Mouse (Mus musculus) subcutaneous adipose tissue, adult 2 months (tissue): ENCODE measurements around the gene Hist1h3c. TPM values are rescaled to one million over a fixed set of nuclear protein-coding genes. Genes with fewer than 3 reads are reported as not detected.

Experiments
- polyA plus RNA-seq: library from polyadenylated mRNA; depleted of rRNA; stranded (reverse); fragments of >200 nt; gene quantifications from 2 replicates; pipeline ENCODE4 v1.2.3, GENCODE M21; 2012; ENCODE audit warnings: low replicate concordance; rRNA removed

Gene Hist1h3c
- 0.89 and 13.7 TPM in 2 replicates for polyA plus RNA-seq

GRCm38 (mm10) chr13:23745381-23746161 lies at the start of gene Hist1h3c:
TSS of gene Hist1h3c (minus strand) at chr13:23745602.

DNA sequence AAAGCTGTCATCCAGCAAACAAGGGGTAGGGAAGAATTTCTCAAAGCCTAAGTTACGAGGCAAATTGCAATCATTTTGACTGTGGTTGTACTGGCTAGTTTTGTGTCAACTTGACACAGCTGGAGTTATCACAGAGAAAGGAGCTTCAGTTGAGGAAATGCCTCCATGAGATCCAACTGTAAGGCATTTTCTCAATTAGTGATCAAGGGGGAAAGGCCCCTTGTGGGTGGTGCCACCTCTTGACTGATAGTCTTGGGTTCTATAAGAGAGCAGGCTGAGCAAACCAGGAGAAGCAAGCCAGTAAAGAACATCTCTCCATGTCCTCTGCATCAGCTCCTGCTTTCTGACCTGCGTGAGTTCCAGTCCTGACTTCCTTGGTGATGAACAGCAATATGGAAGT lies 24.2 kb upstream of the Hist1h3c start, which contains the start of gene Trim38:
Gene Trim38 (plus strand): TSS at position 301 of the 400 bp plus-strand sequence.

DNA sequence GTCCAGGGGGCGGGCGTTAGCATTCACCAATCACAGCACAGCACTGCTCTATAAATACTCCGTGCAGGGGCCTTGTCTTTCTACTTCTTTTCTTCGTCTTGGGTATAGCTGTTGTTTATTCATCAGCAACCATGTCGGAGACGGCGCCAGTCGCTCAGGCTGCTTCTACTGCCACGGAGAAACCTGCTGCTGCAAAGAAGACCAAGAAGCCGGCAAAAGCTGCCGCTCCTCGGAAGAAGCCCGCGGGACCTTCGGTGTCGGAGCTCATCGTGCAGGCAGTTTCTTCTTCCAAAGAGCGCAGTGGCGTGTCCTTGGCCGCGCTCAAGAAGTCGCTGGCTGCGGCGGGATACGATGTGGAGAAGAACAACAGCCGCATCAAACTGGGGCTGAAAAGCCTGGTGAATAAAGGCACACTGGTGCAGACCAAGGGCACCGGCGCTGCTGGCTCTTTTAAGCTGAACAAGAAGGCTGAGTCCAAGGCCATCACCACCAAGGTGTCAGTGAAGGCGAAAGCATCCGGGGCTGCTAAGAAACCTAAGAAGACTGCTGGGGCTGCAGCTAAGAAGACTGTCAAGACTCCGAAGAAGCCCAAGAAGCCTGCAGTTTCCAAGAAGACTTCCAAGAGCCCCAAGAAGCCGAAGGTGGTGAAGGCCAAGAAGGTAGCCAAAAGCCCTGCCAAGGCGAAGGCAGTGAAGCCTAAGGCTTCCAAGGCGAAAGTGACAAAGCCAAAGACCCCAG lies 18.4 kb upstream of the Hist1h3c start, which contains the start of gene Hist1h1a:
Gene Hist1h1a (plus strand): TSS at position 81 of the 738 bp plus-strand sequence.

DNA sequence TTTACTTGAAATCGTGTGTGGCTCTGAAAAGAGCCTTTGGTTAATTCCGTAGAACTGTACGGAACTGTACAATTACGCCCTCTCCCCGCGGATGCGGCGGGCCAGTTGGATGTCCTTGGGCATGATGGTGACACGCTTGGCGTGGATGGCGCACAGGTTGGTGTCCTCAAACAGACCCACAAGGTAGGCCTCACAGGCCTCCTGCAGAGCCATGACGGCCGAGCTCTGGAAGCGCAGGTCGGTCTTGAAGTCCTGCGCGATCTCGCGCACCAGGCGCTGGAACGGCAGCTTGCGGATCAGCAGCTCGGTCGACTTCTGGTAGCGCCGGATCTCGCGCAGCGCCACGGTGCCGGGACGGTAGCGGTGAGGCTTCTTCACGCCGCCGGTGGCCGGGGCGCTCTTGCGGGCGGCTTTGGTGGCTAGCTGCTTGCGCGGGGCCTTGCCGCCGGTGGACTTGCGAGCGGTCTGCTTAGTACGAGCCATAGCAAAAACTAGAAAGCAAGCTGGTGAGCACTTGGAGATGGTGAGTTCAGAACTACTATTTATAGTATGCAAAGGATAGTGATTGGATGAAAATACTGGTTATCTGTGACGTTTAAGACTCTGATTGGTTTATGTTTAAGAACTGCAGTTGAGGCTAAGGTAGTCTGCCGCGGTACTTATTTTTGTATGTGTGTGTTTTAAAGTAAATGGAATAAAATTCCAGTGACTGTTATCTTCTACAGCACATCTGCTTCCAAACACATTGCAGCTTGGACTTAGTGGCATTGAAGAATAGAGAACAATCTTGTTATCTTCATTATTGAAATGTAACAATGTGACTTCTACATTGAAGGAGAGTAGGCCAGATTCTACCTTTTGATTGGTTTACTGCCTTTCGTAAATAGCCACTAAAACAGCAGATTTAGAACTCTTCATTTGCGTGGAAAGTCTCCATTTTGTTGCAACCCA lies 16.7 kb upstream of the Hist1h3c start, which contains the start of gene Hist1h3a:
Gene Hist1h3a (minus strand): TSS at position 516 of the 951 bp plus-strand sequence.

DNA sequence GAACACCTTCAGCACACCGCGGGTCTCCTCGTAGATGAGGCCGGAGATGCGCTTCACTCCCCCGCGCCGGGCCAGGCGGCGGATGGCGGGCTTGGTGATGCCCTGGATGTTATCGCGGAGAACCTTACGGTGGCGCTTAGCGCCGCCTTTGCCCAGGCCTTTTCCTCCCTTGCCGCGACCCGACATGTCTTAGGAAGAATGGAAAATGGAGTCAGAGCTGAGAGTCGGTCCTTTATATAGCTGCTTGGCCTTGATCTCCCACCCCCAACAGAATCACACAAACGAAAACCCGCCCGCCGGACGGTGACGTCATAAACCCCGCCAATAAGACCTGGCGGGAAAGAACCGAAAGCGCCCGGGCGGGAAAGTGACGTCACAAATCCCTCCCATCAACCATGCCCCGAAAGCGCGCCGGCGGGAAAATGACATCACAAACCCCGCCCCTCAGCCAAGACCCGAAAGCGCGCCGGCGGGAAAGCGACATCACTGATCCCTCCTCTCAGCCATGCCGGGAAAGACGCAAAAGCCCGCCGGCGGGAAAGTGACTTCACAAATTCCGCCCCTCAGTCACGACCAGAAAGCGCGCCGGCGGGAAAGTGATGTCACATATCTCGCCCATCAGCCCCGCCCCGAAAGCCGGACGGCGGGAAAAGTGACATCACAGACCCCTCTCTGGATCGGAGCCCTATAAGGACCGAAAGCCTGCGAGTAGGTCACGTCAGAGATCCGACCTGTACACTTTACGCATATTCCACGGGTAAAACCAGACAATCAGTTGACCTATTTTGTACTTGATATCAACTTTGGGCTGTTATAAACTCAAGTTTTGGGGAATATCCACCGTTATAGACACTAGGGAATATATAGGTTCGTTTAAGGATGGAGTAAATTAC lies 15.8 kb upstream of the Hist1h3c start, which contains the start of gene Hist1h4a:
Gene Hist1h4a (minus strand): TSS at position 259 of the 893 bp plus-strand sequence.

DNA sequence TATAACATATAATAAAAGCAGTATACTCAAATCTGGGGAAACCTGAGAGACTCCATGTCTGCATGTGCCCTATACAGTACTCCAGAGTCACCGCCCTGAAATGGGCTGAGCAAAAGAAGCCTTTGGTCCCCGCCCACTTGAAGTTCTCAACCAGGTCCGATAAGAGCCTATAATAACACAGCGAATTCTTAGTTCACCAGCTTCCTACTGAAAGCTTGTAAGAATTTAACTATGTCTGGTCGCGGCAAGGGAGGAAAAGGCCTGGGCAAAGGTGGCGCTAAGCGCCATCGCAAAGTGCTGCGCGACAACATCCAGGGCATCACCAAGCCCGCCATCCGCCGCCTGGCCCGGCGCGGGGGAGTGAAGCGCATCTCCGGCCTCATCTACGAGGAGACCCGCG lies 11.4 kb upstream of the Hist1h3c start, which contains the start of gene Hist1h4b:
Gene Hist1h4b (plus strand): TSS at position 224 of the 400 bp plus-strand sequence.

GRCm38 (mm10) chr13:23752067-23752741 lies 6.8 kb upstream of the Hist1h3c start, which contains the start of gene Hist1h3b:
TSS of gene Hist1h3b (plus strand) at chr13:23752267.

DNA sequence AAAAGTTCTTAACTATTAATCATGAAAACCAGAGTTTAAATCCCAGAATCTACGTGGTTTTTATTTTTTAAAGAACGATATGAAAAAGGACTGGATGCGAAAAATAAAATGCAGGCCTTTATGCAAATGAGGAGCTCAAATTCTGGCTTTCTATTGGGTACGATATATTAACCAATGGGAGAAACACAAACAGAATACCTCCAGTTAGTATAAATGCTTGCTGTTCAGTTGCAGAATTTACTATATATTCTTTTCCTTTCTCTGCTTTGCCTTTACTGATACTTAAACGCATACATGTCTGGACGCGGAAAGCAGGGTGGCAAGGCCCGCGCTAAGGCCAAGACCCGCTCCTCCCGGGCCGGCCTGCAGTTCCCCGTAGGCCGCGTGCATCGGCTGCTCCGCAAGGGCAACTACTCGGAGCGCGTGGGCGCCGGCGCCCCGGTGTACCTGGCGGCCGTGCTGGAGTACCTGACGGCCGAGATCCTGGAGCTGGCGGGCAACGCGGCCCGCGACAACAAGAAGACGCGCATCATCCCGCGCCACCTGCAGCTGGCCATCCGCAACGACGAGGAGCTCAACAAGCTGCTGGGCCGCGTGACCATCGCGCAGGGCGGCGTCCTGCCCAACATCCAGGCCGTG lies 5.6 kb upstream of the Hist1h3c start, which contains the start of gene Hist1h2ab:
Gene Hist1h2ab (plus strand): TSS at position 288 of the 639 bp plus-strand sequence.

GRCm38 (mm10) chr13:23746201-23747080 lies 1.0 kb upstream of the Hist1h3c start, which contains the start of gene Hist1h2bb:
TSS of gene Hist1h2bb (plus strand) at chr13:23746734.

DNA sequence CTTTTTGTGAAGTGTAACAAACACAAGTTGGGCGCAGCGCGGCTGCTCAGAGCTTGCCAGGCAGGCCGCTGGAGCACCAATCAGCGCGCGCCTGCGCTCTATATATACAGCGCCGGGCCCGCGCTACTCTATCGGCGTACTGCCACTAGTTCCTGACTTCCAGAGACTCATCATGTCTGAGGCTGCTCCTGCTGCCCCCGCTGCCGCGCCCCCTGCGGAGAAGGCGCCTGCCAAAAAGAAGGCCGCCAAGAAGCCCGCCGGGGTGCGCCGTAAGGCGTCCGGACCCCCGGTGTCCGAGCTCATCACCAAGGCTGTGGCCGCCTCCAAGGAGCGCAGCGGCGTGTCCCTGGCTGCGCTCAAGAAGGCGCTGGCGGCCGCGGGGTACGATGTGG lies 6.7 kb downstream of the Hist1h3c start, which contains the start of gene Hist1h1c:
Gene Hist1h1c (plus strand): TSS at position 132 of the 392 bp plus-strand sequence.

GRCm38 (mm10) chr13:23710374-23711089 lies 34.9 kb downstream of the Hist1h3c start, which contains the start of gene Hfe:
TSS of gene Hfe (minus strand) at chr13:23710854.

DNA sequence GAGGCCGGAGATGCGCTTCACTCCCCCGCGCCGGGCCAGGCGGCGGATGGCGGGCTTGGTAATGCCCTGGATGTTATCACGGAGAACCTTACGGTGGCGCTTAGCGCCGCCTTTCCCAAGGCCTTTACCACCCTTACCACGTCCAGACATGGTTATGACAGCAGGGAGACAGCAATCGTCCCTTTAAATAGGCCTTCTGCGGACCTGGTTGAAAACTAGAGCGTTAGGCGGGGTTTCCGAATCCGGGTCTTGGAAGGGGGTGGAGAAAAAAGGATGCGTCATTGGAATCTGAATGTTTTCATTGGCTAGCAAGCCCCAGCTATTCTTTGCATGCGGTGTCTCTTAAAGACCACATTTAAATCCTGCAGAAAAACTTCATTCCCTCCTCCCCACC lies 47.1 kb downstream of the Hist1h3c start, which contains the start of gene Hist1h4c:
Gene Hist1h4c (minus strand): TSS at position 155 of the 394 bp plus-strand sequence.

DNA sequence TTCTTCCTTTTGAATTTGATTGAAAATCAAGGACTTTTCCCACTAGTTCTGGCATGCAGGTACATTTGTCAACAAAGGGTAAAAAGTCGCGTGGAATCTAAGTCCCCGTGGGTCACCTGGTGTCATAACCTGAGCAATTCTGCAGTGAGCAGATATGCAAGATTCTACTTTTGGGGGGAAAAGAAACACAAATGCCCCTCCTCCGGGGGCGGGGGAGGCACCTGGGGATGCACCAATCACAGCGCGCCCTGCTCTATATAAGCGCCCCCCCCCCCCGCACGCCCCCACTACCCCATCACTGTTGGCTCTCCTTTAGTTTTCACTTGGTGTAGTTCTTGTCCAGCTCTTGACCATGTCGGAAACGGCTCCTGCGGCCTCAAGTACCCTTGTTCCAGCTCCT lies 49.9 kb downstream of the Hist1h3c start, which contains the start of gene Hist1h1t:
Gene Hist1h1t (plus strand): TSS at position 301 of the 400 bp plus-strand sequence.

